ENCODE assay signal across 9 mouse cellular contexts in the genomic region with DNA sequence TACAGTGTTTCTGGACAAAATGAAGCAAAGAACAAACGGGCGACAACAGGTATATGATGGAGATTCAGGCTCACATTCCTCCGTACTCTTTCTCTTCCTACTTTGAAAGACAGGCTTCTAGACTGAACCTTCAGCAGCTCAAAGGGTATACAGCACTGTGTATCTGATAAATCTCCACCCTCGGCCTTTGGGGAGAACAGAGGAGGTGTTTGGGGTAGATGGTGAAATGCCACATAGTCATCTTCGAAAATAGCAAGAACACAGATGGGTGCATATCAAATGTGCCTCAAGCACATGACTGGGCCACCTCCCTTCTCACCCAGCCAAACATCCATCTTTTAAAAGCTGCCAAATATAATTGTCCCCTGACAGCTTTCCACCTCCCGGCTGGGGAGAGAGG.
"Had no signal": no experiment of that assay in that cellular context is flagged by ENCODE, and none has a peak within 500 bp of the region (broad histone marks: within the 10 kb centered on the region; RNA-seq: fewer than 3 reads in every experiment).

No protein-coding gene starts in this region.

- DNase-seq: kidney, adult 18-20 months; kidney, adult 9 months; kidney, postnatal 14 days; kidney, postnatal 4 days; left cerebral cortex, postnatal 4 days; liver, postnatal 0 days; lung, embryonic 14.5 days; thymus, adult 18-20 months; thymus, postnatal 36 days had no signal
